Mouse (Mus musculus): Measurements from ENCODE around the gene Abhd6. TPM values are rescaled to one million over a fixed set of nuclear protein-coding genes. Genes with fewer than 3 reads are reported as not detected.

Gene Abhd6
- polyA plus RNA-seq, 1 experiment from 2014 or later, result 21.4 TPM

Other genes starting within 250 kb of the Abhd6 start
- gene Gm26661, start 211.3 kb upstream of the Abhd6 start, polyA plus RNA-seq (2016; fragmentation: Nextera tagmentation; extraction: Ambion mirVana), result not detected in 2 replicates
- gene Flnb, start 184.9 kb upstream of the Abhd6 start, polyA plus RNA-seq (2016; fragmentation: Nextera tagmentation; extraction: Ambion mirVana), result 32.8 and 32.9 TPM in 2 replicates
- gene Gm45521, start 45.6 kb upstream of the Abhd6 start, polyA plus RNA-seq (2016; fragmentation: Nextera tagmentation; extraction: Ambion mirVana), result not detected in 2 replicates
- gene Dnase1l3, start 8.3 kb upstream of the Abhd6 start, polyA plus RNA-seq (2016; fragmentation: Nextera tagmentation; extraction: Ambion mirVana), result 0.09 TPM in 1 of 2 replicates, not detected in the other
- gene Rpp14, start 77.5 kb downstream of the Abhd6 start, polyA plus RNA-seq (2016; fragmentation: Nextera tagmentation; extraction: Ambion mirVana), result 55.5 and 56.4 TPM in 2 replicates
- 30.0 and 30.3 TPM in 2 replicates for gene Pxk, start 95.3 kb downstream of the Abhd6 start, polyA plus RNA-seq (2016; fragmentation: Nextera tagmentation; extraction: Ambion mirVana)
- gene Pdhb, start 170.1 kb downstream of the Abhd6 start, polyA plus RNA-seq (2016; fragmentation: Nextera tagmentation; extraction: Ambion mirVana), result 196 and 198 TPM in 2 replicates
- 14.0 and 17.8 TPM in 2 replicates for gene Kctd6, start 211.2 kb downstream of the Abhd6 start, polyA plus RNA-seq (2016; fragmentation: Nextera tagmentation; extraction: Ambion mirVana)

Data from embryonic facial prominence, embryonic 12.5 days (tissue).